Mouse (Mus musculus): ENCODE results near the gene Mvb12b. TPM values are rescaled to one million over a fixed set of nuclear protein-coding genes. Genes with fewer than 3 reads are reported as not detected.

Gene Mvb12b
- polyA plus RNA-seq, 1 experiment from 2014 or later: 36.6 TPM

GRCm38 (mm10) chr2:33789279-33789678 is 98.5 kb downstream of the Mvb12b start:
- H3K4me2 ChIP-seq: no peak overlapping the region
- peak overlapping the region; percentile 7; the same call in 1 of the 2 replicates for H3K9ac ChIP-seq (ENCODE audit: low read length)
- DNase-seq (ENCODE audit: low spot score, missing footprints) (no peak), ATAC-seq (ENCODE audit: low FRiP score) (peak; percentile 71; the same call in 1 of the 2 replicates)
- peak overlapping the region; percentile 41 for H3K27ac ChIP-seq (ENCODE audit: low read depth, low read length)
- no peaks in the 10 kb centered on the region for H3K9me3 ChIP-seq (ENCODE audit: control insufficient read depth, low read length)
- H3K4me1 ChIP-seq (ENCODE audit: control insufficient read depth, insufficient read depth, low read length): peaks cover 33% of the 10 kb centered on the region
- WGBS: 17% methylated on average over 6 of the region's 6 CpGs
- H3K27me3 ChIP-seq (ENCODE audit: control insufficient read depth, insufficient read depth, low read length): no peaks in the 10 kb centered on the region
- H3K4me3 ChIP-seq (ENCODE audit: low read depth, low read length): no peak overlapping the region
- no peaks in the 10 kb centered on the region for H3K36me3 ChIP-seq (ENCODE audit: control insufficient read depth, insufficient read depth, low read length)

- no peak overlapping the region; the same call in 1 of the 2 replicates for H3K27ac ChIP-seq (ENCODE audit: low read depth, low read length)
- no peaks in the 10 kb centered on the region for H3K27me3 ChIP-seq (ENCODE audit: control insufficient read depth, insufficient read depth, low read length)
- WGBS: 69% methylated on average over 7 of the region's 7 CpGs
- peaks cover 33% of the 10 kb centered on the region for H3K4me1 ChIP-seq (ENCODE audit: control insufficient read depth, insufficient read depth, low read length)
- no peak for DNase-seq (ENCODE audit: low spot score, missing footprints)
- no peaks in the 10 kb centered on the region for H3K9me3 ChIP-seq (ENCODE audit: control insufficient read depth, low read length)
- H3K4me2 ChIP-seq: no peak overlapping the region
- no peaks in the 10 kb centered on the region for H3K36me3 ChIP-seq (ENCODE audit: control insufficient read depth, insufficient read depth, low read length)
- no peak overlapping the region for H3K9ac ChIP-seq (ENCODE audit: low read length)
- peak; percentile 31; the same call in 1 of the 2 replicates for ATAC-seq (ENCODE audit: low FRiP score)
- no peak overlapping the region for H3K4me3 ChIP-seq (ENCODE audit: low read depth, low read length)
These were observed 98.9 kb downstream of the Mvb12b start for GRCm38 (mm10) chr2:33788851-33789250.

GRCm38 (mm10) chr2:33788131-33788530 is 99.6 kb downstream of the Mvb12b start:
- 46% methylated on average over 13 of the region's 13 CpGs for WGBS
- Histone ChIP-seq H3K36me3 (ENCODE audit: control insufficient read depth, insufficient read depth, low read length) (no peaks in the 10 kb centered on the region), H3K9me3 (ENCODE audit: control insufficient read depth, low read length) (no peaks in the 10 kb centered on the region), H3K27me3 (ENCODE audit: control insufficient read depth, insufficient read depth, low read length) (no peaks in the 10 kb centered on the region), H3K4me3 (ENCODE audit: low read depth, low read length) (no peak overlapping the region), H3K4me2 (no peak overlapping the region), H3K9ac (ENCODE audit: low read length) (no peak overlapping the region), H3K4me1 (ENCODE audit: control insufficient read depth, insufficient read depth, low read length) (peaks cover 33% of the 10 kb centered on the region), H3K27ac (ENCODE audit: low read depth, low read length) (peak overlapping the region; percentile 42; the same call in 1 of the 2 replicates)
- DNase-seq (ENCODE audit: low spot score, missing footprints): no peak
- no peak for ATAC-seq (ENCODE audit: low FRiP score)

DNA sequence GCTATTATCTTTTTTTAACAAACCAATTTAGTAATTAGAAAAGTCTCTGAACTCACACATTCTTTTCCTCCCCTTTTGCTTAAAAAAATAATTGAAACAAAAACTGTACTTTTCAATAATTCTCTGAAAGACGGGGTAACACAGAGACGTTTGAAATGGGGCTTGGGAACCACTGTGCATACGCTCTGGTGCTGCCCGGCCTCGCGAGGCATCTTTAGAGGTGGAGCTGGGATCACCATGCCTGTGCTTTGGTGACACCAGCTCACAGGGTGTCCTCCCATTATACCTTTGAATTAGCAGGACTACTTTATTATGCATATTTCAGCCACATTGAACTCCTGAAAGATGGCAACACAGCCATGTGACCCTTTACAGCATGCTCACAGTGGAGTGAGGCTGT is 101.7 kb downstream of the Mvb12b start:
- 78% methylated on average over 6 of the region's 6 CpGs for whole genome bisulfite sequencing
- Histone ChIP-seq H3K27ac (ENCODE audit: low read depth, low read length) (no peak overlapping the region), H3K9me3 (ENCODE audit: control insufficient read depth, low read length) (no peaks in the 10 kb centered on the region), H3K4me2 (no peak overlapping the region), H3K4me3 (ENCODE audit: low read depth, low read length) (no peak overlapping the region), H3K9ac (ENCODE audit: low read length) (no peak overlapping the region), H3K36me3 (ENCODE audit: control insufficient read depth, insufficient read depth, low read length) (no peaks in the 10 kb centered on the region), H3K4me1 (ENCODE audit: control insufficient read depth, insufficient read depth, low read length) (peaks cover 45% of the 10 kb centered on the region), H3K27me3 (ENCODE audit: control insufficient read depth, insufficient read depth, low read length) (no peaks in the 10 kb centered on the region)
- ATAC-seq (ENCODE audit: low FRiP score): no peak
- no peak for DNase-seq (ENCODE audit: low spot score, missing footprints)

DNA sequence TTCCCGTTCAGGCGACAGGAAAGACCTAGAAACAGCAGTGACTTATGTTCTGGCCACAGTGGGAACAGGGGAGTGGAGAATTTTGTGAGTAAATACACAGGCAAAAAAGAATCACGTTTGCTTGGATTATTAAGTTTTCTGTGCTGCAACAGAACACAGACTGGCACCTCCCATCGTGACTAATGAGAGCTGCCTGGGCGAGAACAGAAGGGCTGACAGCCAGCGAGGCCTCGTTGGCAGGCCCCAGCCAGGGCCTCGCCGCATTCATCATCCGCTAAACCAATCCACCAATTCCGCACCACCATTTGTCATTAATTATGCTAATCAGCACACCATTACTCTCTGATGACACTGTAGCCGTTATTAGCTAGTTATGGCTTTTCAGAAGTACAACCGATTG is 102.2 kb downstream of the Mvb12b start:
- H3K9me3 ChIP-seq (ENCODE audit: control insufficient read depth, low read length): no peaks in the 10 kb centered on the region
- H3K9ac ChIP-seq (ENCODE audit: low read length): no peak overlapping the region
- peaks cover 44% of the 10 kb centered on the region for H3K4me1 ChIP-seq (ENCODE audit: control insufficient read depth, insufficient read depth, low read length)
- 0 out of 2 replicates have a peak overlapping the region, but pooled peaks have one; percentile 9 for H3K27ac ChIP-seq (ENCODE audit: low read depth, low read length)
- no peaks in the 10 kb centered on the region for H3K36me3 ChIP-seq (ENCODE audit: control insufficient read depth, insufficient read depth, low read length)
- no peak overlapping the region for H3K4me3 ChIP-seq (ENCODE audit: low read depth, low read length)
- WGBS: 64% methylated on average over 13 of the region's 13 CpGs
- no peaks in the 10 kb centered on the region for H3K27me3 ChIP-seq (ENCODE audit: control insufficient read depth, insufficient read depth, low read length)
- ATAC-seq (ENCODE audit: low FRiP score) (no peak), DNase-seq (ENCODE audit: low spot score, missing footprints) (no peak)
- H3K4me2 ChIP-seq: no peak overlapping the region

GRCm38 (mm10) chr2:33784721-33785120 is 103.0 kb downstream of the Mvb12b start:
- H3K27ac ChIP-seq (ENCODE audit: low read depth, low read length): no peak overlapping the region
- DNase-seq (ENCODE audit: low spot score, missing footprints) (no peak), ATAC-seq (ENCODE audit: low FRiP score) (no peak)
- no peak overlapping the region for H3K9ac ChIP-seq (ENCODE audit: low read length)
- H3K36me3 ChIP-seq (ENCODE audit: control insufficient read depth, insufficient read depth, low read length): no peaks in the 10 kb centered on the region
- H3K4me1 ChIP-seq (ENCODE audit: control insufficient read depth, insufficient read depth, low read length): peaks cover 37% of the 10 kb centered on the region
- WGBS: 88% methylated on average over 1 of the region's 1 CpGs
- H3K4me2 ChIP-seq: no peak overlapping the region
- H3K27me3 ChIP-seq (ENCODE audit: control insufficient read depth, insufficient read depth, low read length): no peaks in the 10 kb centered on the region
- H3K4me3 ChIP-seq (ENCODE audit: low read depth, low read length): no peak overlapping the region
- H3K9me3 ChIP-seq (ENCODE audit: control insufficient read depth, low read length): no peaks in the 10 kb centered on the region

DNA sequence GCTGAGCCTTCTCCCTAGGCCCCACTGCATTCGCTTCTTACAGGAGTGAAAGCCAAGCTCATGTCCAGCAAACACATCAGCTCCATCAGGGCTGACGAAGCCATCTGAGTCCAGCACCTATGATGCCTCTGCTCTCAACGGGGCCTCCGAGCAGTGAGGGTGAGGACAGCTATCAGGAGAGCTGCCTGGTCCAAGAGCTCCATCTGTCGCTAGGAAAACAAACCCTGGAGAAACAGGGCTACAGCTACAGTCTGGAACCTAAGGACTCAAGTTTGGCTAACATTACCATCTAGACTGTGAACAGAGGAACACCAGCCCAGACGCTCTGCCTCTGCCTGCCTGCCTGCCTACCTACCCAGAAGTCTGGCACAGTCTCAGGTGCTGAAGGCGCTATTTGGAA is 104.3 kb downstream of the Mvb12b start:
- ATAC-seq (ENCODE audit: low FRiP score) (no peak), DNase-seq (ENCODE audit: low spot score, missing footprints) (no peak)
- Histone ChIP-seq H3K27ac (ENCODE audit: low read depth, low read length) (no peak overlapping the region), H3K27me3 (ENCODE audit: control insufficient read depth, insufficient read depth, low read length) (no peaks in the 10 kb centered on the region), H3K9me3 (ENCODE audit: control insufficient read depth, low read length) (peaks cover 8% of the 10 kb centered on the region), H3K4me1 (ENCODE audit: control insufficient read depth, insufficient read depth, low read length) (peaks cover 27% of the 10 kb centered on the region), H3K36me3 (ENCODE audit: control insufficient read depth, insufficient read depth, low read length) (peaks cover 6% of the 10 kb centered on the region), H3K4me2 (no peak overlapping the region), H3K4me3 (ENCODE audit: low read depth, low read length) (no peak overlapping the region), H3K9ac (ENCODE audit: low read length) (no peak overlapping the region)
- WGBS: 87% methylated on average over 7 of the region's 7 CpGs

- no peaks in the 10 kb centered on the region for H3K27me3 ChIP-seq (ENCODE audit: control insufficient read depth, insufficient read depth, low read length)
- H3K9ac ChIP-seq (ENCODE audit: low read length): no peak overlapping the region
- ATAC-seq (ENCODE audit: low FRiP score) (peak; percentile 75; the same call in 1 of the 2 replicates), DNase-seq (ENCODE audit: low spot score, missing footprints) (no peak)
- peaks cover 19% of the 10 kb centered on the region for H3K9me3 ChIP-seq (ENCODE audit: control insufficient read depth, low read length)
- no peak overlapping the region; the same call in 1 of the 2 replicates for H3K27ac ChIP-seq (ENCODE audit: low read depth, low read length)
- no peak overlapping the region for H3K4me2 ChIP-seq
- H3K36me3 ChIP-seq (ENCODE audit: control insufficient read depth, insufficient read depth, low read length): peaks cover 16% of the 10 kb centered on the region
- H3K4me1 ChIP-seq (ENCODE audit: control insufficient read depth, insufficient read depth, low read length): peaks cover 20% of the 10 kb centered on the region
- WGBS: 62% methylated on average over 11 of the region's 11 CpGs
- H3K4me3 ChIP-seq (ENCODE audit: low read depth, low read length): no peak overlapping the region
These were observed 105.9 kb downstream of the Mvb12b start for GRCm38 (mm10) chr2:33781655-33782400.

DNA sequence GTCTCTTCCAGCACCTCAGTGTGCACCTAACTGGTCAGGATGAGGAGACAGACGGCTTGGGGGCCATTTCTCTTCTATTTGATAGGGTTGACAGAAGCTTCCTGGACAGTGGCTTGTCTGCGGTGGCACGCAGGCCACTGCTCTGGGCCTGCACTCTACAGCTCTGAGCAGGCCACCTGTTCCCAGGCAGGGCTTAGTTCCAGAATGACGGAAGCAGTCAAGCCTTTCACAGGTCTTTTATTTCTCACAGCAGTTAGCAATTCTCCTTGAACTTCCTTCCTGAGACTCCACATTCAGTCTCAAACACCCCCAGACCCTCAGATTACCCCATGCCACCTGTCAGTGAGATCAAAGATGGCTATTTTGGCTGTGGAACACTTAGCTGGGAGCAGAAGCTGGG is 109.3 kb downstream of the Mvb12b start:
- Histone ChIP-seq H3K27ac (ENCODE audit: low read depth, low read length) (no peak overlapping the region), H3K4me2 (no peak overlapping the region), H3K9ac (ENCODE audit: low read length) (no peak overlapping the region), H3K4me1 (ENCODE audit: control insufficient read depth, insufficient read depth, low read length) (peaks cover 12% of the 10 kb centered on the region), H3K9me3 (ENCODE audit: control insufficient read depth, low read length) (peaks cover 19% of the 10 kb centered on the region), H3K4me3 (ENCODE audit: low read depth, low read length) (no peak overlapping the region), H3K36me3 (ENCODE audit: control insufficient read depth, insufficient read depth, low read length) (peaks cover 16% of the 10 kb centered on the region), H3K27me3 (ENCODE audit: control insufficient read depth, insufficient read depth, low read length) (no peaks in the 10 kb centered on the region)
- 94% methylated on average over 4 of the region's 4 CpGs for WGBS
- no peak for DNase-seq (ENCODE audit: low spot score, missing footprints)
- no peak for ATAC-seq (ENCODE audit: low FRiP score)
